Mouse (Mus musculus) lung, postnatal 0 days (tissue): Measurements from ENCODE around the gene Gm5426.

ENCODE experiments used
- CTCF ChIP-seq: IDR thresholded peaks from 2 replicates; pipeline ENCODE4 v1.5.1; 2016; ENCODE audit warnings: antibody characterized with exemption, mild to moderate bottlenecking
- EP300 ChIP-seq: IDR thresholded peaks from 2 replicates; pipeline ENCODE4 v1.6.1; 2016; ENCODE audit warnings: antibody characterized with exemption, mild to moderate bottlenecking, control low read depth

DNA sequence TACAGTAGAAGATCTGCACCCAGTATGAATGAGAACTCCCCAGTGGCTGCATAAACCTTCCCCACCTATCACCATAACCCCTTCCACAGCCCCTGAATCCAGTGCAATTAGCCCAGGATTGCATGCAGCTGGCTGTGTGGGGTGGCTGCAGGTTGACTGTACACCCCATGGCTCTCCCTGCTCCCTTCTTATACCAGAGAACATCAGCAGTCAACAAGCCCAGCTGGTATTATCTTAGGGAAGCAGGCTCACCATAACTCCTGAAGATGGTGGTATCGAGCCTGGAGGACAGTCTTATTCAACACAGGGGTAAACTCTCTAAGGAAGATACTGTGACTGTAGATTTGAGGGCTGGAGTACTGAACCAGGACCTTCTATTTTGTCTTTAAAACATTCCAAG lies 12.1 kb upstream of the Gm5426 start:
- no peak for TF ChIP-seq CTCF
- TF ChIP-seq EP300: no peak
